Mouse (Mus musculus) limb, embryonic 13.5 days (tissue): ENCODE data around the gene Rfx8. TPM values are rescaled to one million over a fixed set of nuclear protein-coding genes. Genes with fewer than 3 reads are reported as not detected.

Source experiments
- ATAC-seq: fragments of 200-750 bp; cut with Nextera tagmentation; 2 replicates; pipeline ENCODE4 v1.8.0; 2017; ENCODE audit warnings: low read depth, moderate number of reproducible peaks, moderate TSS enrichment; ENCODE audit not compliant: low FRiP score
- H3K27ac ChIP-seq: fragments of 300-500 bp; sonication (generic); 2 replicates; pipeline ENCODE4 v1.5.1; 2015; ENCODE audit warnings: inconsistent platforms, mild to moderate bottlenecking, moderate library complexity
- H3K27me3 ChIP-seq: fragments of 300-500 bp; sonication (generic); 2 replicates; pipeline ENCODE4 v1.6.1; 2015; ENCODE audit warnings: mild to moderate bottlenecking, inconsistent platforms
- H3K36me3 ChIP-seq: fragments of 300-500 bp; sonication (generic); 2 replicates; pipeline ENCODE4 v1.6.1; 2015; ENCODE audit warnings: inconsistent platforms, mild to moderate bottlenecking, moderate library complexity
- H3K4me1 ChIP-seq: fragments of 300-500 bp; sonication (generic); 2 replicates; pipeline ENCODE4 v1.6.1; 2015; ENCODE audit warnings: inconsistent platforms
- H3K4me2 ChIP-seq: fragments of 300-500 bp; sonication (generic); replicated peaks from 2 replicates; pipeline ENCODE4 v1.6.1; 2015; ENCODE audit warnings: inconsistent platforms, mild to moderate bottlenecking, moderate library complexity
- H3K4me3 ChIP-seq: fragments of 300-500 bp; sonication (generic); 2 replicates; pipeline ENCODE4 v1.5.1; 2015; ENCODE audit warnings: moderate library complexity, mild to moderate bottlenecking, inconsistent platforms
- H3K9ac ChIP-seq: fragments of 300-500 bp; sonication (generic); 2 replicates; pipeline ENCODE4 v1.6.1; 2015; ENCODE audit warnings: mild to moderate bottlenecking, inconsistent platforms
- H3K9me3 ChIP-seq: fragments of 300-500 bp; sonication (generic); 2 replicates; pipeline ENCODE4 v1.6.1; 2016; ENCODE audit warnings: inconsistent platforms
- WGBS: fragments of 180-500 bp; shearing (Covaris S2); methylation state at CpG from one replicate; pipeline ENCODE4 v1.1.7; 2015; 5-methylcytosine and 5-hydroxymethylcytosine counted together
- polyA plus RNA-seq: library from polyadenylated mRNA; unstranded; fragments of >200 nt; fragmentation: Nextera tagmentation; extraction: Ambion mirVana; gene quantifications from 2 replicates; pipeline ENCODE4 v1.2.1, GENCODE M21; 2015

Rfx8 gene
- polyA plus RNA-seq, 1 experiment from 2014 or later: 1.4 TPM

DNA sequence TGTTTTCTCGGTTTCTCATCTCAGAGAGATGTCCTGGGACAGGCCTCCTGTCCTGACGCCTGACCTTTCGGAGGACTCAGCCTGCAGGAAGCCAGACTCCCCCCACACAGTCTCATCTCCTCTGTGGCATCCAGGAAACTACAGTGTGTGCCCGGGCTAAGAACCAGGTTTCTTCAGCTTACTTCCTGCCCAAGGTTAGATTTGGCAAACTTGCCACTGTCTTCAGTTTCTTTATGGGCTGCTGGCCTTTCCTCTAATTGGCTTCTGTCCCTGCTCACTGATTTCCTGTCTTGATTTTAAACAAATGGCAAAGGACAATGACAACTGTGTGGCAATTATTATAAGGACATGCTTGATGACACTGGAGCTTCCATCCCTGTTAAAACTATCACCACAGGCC, 10.2 kb downstream of the Rfx8 start:
- ATAC-seq: no peak
- no peak overlapping the region for H3K27ac ChIP-seq
- H3K9ac ChIP-seq: no peak overlapping the region
- H3K36me3 ChIP-seq: no peaks in the 10 kb centered on the region
- peaks cover 46% of the 10 kb centered on the region for H3K4me1 ChIP-seq
- no peaks in the 10 kb centered on the region for H3K9me3 ChIP-seq
- WGBS: 82% methylated on average over 4 of the region's 4 CpGs
- H3K27me3 ChIP-seq: no peaks in the 10 kb centered on the region
- no peak overlapping the region for H3K4me3 ChIP-seq
- H3K4me2 ChIP-seq: no peak overlapping the region

GRCm38 (mm10) chr1:39710016-39710415, 10.8 kb downstream of the Rfx8 start:
- Histone ChIP-seq H3K4me3 (no peak overlapping the region), H3K9me3 (no peaks in the 10 kb centered on the region), H3K36me3 (no peaks in the 10 kb centered on the region), H3K4me1 (peaks cover 46% of the 10 kb centered on the region), H3K27me3 (no peaks in the 10 kb centered on the region), H3K27ac (no peak overlapping the region), H3K4me2 (no peak overlapping the region), H3K9ac (no peak overlapping the region)
- no peak for ATAC-seq
- WGBS: 94% methylated on average over 5 of the region's 5 CpGs

- no peaks in the 10 kb centered on the region for H3K36me3 ChIP-seq
- H3K27me3 ChIP-seq: no peaks in the 10 kb centered on the region
- no peak overlapping the region for H3K27ac ChIP-seq
- H3K9ac ChIP-seq: no peak overlapping the region
- no peaks in the 10 kb centered on the region for H3K9me3 ChIP-seq
- WGBS: 84% methylated on average over 5 of the region's 5 CpGs
- no peak overlapping the region for H3K4me3 ChIP-seq
- no peak for ATAC-seq
- peaks cover 42% of the 10 kb centered on the region for H3K4me1 ChIP-seq
- no peak overlapping the region for H3K4me2 ChIP-seq
Measured at GRCm38 (mm10) chr1:39708778-39709177, 12.0 kb downstream of the Rfx8 start.

DNA sequence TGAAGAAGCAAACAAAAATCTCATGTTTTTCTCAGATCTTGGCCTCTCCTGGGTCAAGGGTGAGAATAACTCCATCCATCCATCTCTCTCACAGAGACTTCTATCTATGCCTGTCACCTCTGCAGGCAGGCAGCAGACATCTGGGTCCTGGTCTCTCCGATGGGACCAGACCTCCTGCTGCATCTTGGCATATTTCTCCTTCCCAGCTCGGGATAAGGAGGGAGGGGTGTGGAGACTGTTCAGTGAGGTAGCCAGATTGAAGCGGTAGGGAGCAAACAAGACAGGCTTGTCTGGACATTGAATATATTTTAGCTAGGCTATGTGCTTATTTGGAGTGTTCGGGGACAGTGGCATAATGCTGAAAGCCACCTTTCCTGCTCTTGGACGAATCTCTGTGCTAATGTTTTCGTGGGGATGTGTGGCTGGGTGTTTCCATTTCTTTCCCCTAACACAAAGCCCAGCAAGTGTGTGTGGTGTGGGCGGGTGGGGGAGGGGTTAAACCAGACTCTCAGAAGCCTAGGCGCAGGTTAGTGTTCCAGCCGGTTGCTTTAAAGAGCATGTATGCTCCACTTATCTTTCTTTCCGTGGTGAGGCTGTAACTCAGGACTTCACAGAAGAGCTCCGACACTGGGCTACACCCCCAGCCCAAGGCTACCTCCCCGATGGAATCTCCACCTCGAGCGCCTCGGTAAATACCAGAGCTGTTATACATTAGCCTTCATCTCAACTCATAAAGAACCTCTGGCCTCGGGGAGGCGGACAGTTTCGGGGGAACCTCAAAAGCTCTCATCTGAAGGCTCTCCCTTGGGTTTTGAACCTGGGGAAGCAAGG, 18.4 kb downstream of the Rfx8 start:
- peaks cover 83% of the 10 kb centered on the region for H3K4me1 ChIP-seq
- ATAC-seq: peak; percentile 20

GRCm38 (mm10) chr1:39701274-39701602, 19.6 kb downstream of the Rfx8 start:
- no peaks in the 10 kb centered on the region for H3K9me3 ChIP-seq
- no peaks in the 10 kb centered on the region for H3K27me3 ChIP-seq
- peak overlapping the region; percentile 79 for H3K27ac ChIP-seq
- no peaks in the 10 kb centered on the region for H3K36me3 ChIP-seq
- 2% methylated on average over 9 of the region's 9 CpGs for WGBS
- ATAC-seq: peak; percentile 52; the same call in 1 of the 2 replicates
- H3K4me2 ChIP-seq: peak overlapping the region; percentile 46
- H3K4me1 ChIP-seq: peaks cover 84% of the 10 kb centered on the region
- H3K9ac ChIP-seq: peak overlapping the region; percentile 0; the same call in 1 of the 2 replicates
- H3K4me3 ChIP-seq: no peak overlapping the region

More for the DNA sequence above, 18.4 kb downstream of the Rfx8 start:
- 8% methylated on average over 18 of the region's 18 CpGs for WGBS
- H3K27ac ChIP-seq: peak overlapping the region; percentile 79
- peak overlapping the region; percentile 45 for H3K9ac ChIP-seq
- no peaks in the 10 kb centered on the region for H3K27me3 ChIP-seq
- no peaks in the 10 kb centered on the region for H3K9me3 ChIP-seq
- no peak overlapping the region for H3K4me3 ChIP-seq
- H3K36me3 ChIP-seq: no peaks in the 10 kb centered on the region
- peak overlapping the region; percentile 43 for H3K4me2 ChIP-seq

- H3K9ac ChIP-seq: peak overlapping the region; percentile 0; the same call in 1 of the 2 replicates
- no peaks in the 10 kb centered on the region for H3K9me3 ChIP-seq
- H3K4me3 ChIP-seq: no peak overlapping the region
- H3K27me3 ChIP-seq: no peaks in the 10 kb centered on the region
- H3K4me2 ChIP-seq: peak overlapping the region; percentile 46
- peak overlapping the region; percentile 79 for H3K27ac ChIP-seq
- WGBS: 6% methylated on average over 7 of the region's 7 CpGs
- H3K36me3 ChIP-seq: no peaks in the 10 kb centered on the region
- H3K4me1 ChIP-seq: peaks cover 84% of the 10 kb centered on the region
- ATAC-seq: peak; percentile 54
Measured at GRCm38 (mm10) chr1:39700599-39701273, 20.1 kb downstream of the Rfx8 start.

- ATAC-seq: no peak
- H3K9ac ChIP-seq: no peak overlapping the region
- H3K4me3 ChIP-seq: no peak overlapping the region
- H3K27me3 ChIP-seq: no peaks in the 10 kb centered on the region
- no peaks in the 10 kb centered on the region for H3K9me3 ChIP-seq
- WGBS: 37% methylated on average over 6 of the region's 6 CpGs
- no peak overlapping the region for H3K4me2 ChIP-seq
- H3K27ac ChIP-seq: no peak overlapping the region
- H3K4me1 ChIP-seq: peaks cover 80% of the 10 kb centered on the region
- no peaks in the 10 kb centered on the region for H3K36me3 ChIP-seq
Measured at GRCm38 (mm10) chr1:39698456-39698855, 22.3 kb downstream of the Rfx8 start.

- H3K9ac ChIP-seq: no peak overlapping the region
- no peaks in the 10 kb centered on the region for H3K36me3 ChIP-seq
- no peak overlapping the region for H3K4me3 ChIP-seq
- no peaks in the 10 kb centered on the region for H3K9me3 ChIP-seq
- H3K27me3 ChIP-seq: no peaks in the 10 kb centered on the region
- no peak for ATAC-seq
- no peak overlapping the region for H3K27ac ChIP-seq
- peaks cover 59% of the 10 kb centered on the region for H3K4me1 ChIP-seq
- WGBS: 53% methylated on average over 4 of the region's 4 CpGs
- no peak overlapping the region for H3K4me2 ChIP-seq
Measured at GRCm38 (mm10) chr1:39695198-39695597, 25.6 kb downstream of the Rfx8 start.

GRCm38 (mm10) chr1:39694756-39695155, 26.0 kb downstream of the Rfx8 start:
- WGBS: 60% methylated on average over 7 of the region's 7 CpGs
- no peak overlapping the region for H3K4me2 ChIP-seq
- no peak for ATAC-seq
- no peaks in the 10 kb centered on the region for H3K9me3 ChIP-seq
- no peak overlapping the region; the same call in 1 of the 2 replicates for H3K9ac ChIP-seq
- no peaks in the 10 kb centered on the region for H3K36me3 ChIP-seq
- no peaks in the 10 kb centered on the region for H3K27me3 ChIP-seq
- no peak overlapping the region for H3K4me3 ChIP-seq
- H3K4me1 ChIP-seq: peaks cover 55% of the 10 kb centered on the region
- no peak overlapping the region for H3K27ac ChIP-seq

DNA sequence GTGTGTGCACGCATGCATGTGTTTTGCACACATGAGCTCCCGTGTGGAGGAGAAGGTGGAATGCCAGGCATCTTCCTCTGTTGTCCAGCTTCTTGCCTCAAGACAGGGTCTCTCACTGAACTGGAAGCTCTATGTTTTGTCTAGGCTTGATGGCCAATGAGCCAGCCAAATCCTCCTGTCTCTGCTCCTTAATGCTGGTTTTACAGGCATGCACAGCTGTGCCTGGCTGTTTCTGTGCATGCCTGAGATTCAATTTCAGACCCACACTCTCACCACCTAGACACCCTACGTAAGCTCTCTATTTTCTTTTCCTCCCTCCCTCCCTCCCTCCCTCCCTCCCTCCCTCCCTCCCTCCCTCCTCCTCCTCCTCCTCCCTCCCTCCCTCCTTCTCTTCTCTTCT, 28.8 kb downstream of the Rfx8 start:
- Histone ChIP-seq H3K27me3 (no peaks in the 10 kb centered on the region), H3K27ac (peak overlapping the region; percentile 15; the same call in 1 of the 2 replicates), H3K4me2 (no peak overlapping the region), H3K9ac (no peak overlapping the region), H3K4me1 (peaks cover 37% of the 10 kb centered on the region), H3K4me3 (no peak overlapping the region), H3K9me3 (no peaks in the 10 kb centered on the region), H3K36me3 (no peaks in the 10 kb centered on the region)
- ATAC-seq: peak; percentile 79
- WGBS: 56% methylated on average over 3 of the region's 3 CpGs

DNA sequence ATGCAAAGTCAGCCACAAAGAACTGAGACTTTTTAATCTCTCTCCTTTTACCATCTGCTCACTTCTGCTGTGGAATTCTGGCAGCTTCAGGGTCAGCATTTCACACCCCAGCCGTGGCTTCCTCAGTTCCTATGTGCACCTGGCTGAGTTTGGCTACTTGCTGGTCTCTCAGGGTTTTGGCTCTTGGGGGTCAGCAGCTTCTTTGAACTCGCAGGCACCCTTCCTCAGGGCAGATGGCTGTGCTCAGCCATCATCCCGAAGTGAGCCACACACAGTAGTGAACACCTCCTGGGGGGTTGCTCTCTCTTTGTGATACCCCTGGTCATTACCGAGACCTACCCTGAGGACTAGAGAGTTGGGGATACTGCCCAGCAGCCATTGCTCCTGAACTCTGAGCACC, 29.7 kb downstream of the Rfx8 start:
- Histone ChIP-seq H3K9ac (no peak overlapping the region), H3K27ac (0 out of 2 replicates have a peak overlapping the region, but pooled peaks have one; percentile 15)
- WGBS: 27% methylated on average over 4 of the region's 4 CpGs

GRCm38 (mm10) chr1:39688573-39688972, 32.2 kb downstream of the Rfx8 start:
- H3K4me1 ChIP-seq: peaks cover 19% of the 10 kb centered on the region
- no peaks in the 10 kb centered on the region for H3K9me3 ChIP-seq
- H3K4me3 ChIP-seq: no peak overlapping the region
- H3K27ac ChIP-seq: no peak overlapping the region
- WGBS: 56% methylated on average over 6 of the region's 6 CpGs
- H3K9ac ChIP-seq: no peak overlapping the region
- ATAC-seq: no peak
- H3K4me2 ChIP-seq: no peak overlapping the region
- no peaks in the 10 kb centered on the region for H3K27me3 ChIP-seq
- no peaks in the 10 kb centered on the region for H3K36me3 ChIP-seq

More for the DNA sequence above, 29.7 kb downstream of the Rfx8 start:
- Histone ChIP-seq H3K27me3 (no peaks in the 10 kb centered on the region), H3K4me1 (peaks cover 34% of the 10 kb centered on the region), H3K4me2 (no peak overlapping the region), H3K36me3 (no peaks in the 10 kb centered on the region), H3K9me3 (no peaks in the 10 kb centered on the region), H3K4me3 (no peak overlapping the region)
- no peak for ATAC-seq
